Comparison of ENCODE assay signal across 8 mouse cellular contexts in genomic region chr11:62756456-62757142, GRCm38 (mm10). TPM values are rescaled to one million over a fixed set of nuclear protein-coding genes. Genes with fewer than 3 reads are reported as not detected.
DNase-seq lines count a peak whose midpoint lies in the region; ATAC-seq and TF ChIP-seq lines count a peak whose summit lies in the region.

No protein-coding gene starts in this region.

- no peaks in the 10 kb centered on the region for H3K4me1 ChIP-seq in cortical plate, adult 2 months (ENCODE audit: control insufficient read depth, insufficient read depth, low read length)
- H3K4me1 ChIP-seq in hindbrain, postnatal 0 days (ENCODE audit: insufficient read depth, low read length), result no peaks in the 10 kb centered on the region

- DNase-seq in ZHBTc4 (ENCODE audit: low read depth, low spot score), result peak; percentile 99
- DNase-seq in gastrocnemius, adult 8-10 months (ENCODE audit: low spot score in 2 of 2), result peak; percentile 96 to 98
- peak; percentile 96 for DNase-seq in hindbrain, postnatal 0 days (ENCODE audit: low spot score)
- DNase-seq in left cerebral cortex, adult 18-20 months (ENCODE audit: low spot score in 2 of 2), result peak; percentile 88 to 90
- peak; percentile 96 to 98 for DNase-seq in lung, postnatal 4 days
- peak; percentile 92 for DNase-seq in retina, postnatal 7 days (ENCODE audit: low read depth, low spot score)
- DNase-seq in urinary bladder, adult 18-20 months (ENCODE audit: low spot score in 2 of 2), result peak; percentile 94 to 95

- TF ChIP-seq POLR2A in cortical plate, adult 2 months (IDR thresholded peaks at IDR 0.05; ENCODE audit: extremely low read depth, insufficient read depth, low read length), result no peak

- 6% methylated on average over 36 of the region's 36 CpGs for WGBS in hindbrain, postnatal 0 days

- peak overlapping the region; percentile 39 for H3K9ac ChIP-seq in hindbrain, postnatal 0 days (replicated peaks; ENCODE audit: low read length)

- H3K27ac ChIP-seq in cortical plate, adult 2 months (ENCODE audit: insufficient read depth, low read length), result no peak overlapping the region
- no peak overlapping the region; the same call in 1 of the 2 replicates for H3K27ac ChIP-seq in hindbrain, postnatal 0 days

- TF ChIP-seq CTCF in cortical plate, adult 2 months (IDR thresholded peaks at IDR 0.05; ENCODE audit: extremely low read depth, insufficient read depth, low read length), result peak; percentile 66
- peak; percentile 98 for TF ChIP-seq CTCF in hindbrain, postnatal 0 days (IDR thresholded peaks at IDR 0.05; ENCODE audit: low read depth)

- H3K4me3 ChIP-seq in cortical plate, adult 2 months (ENCODE audit: insufficient read depth, low read length), result peak overlapping the region; percentile 30
- peak overlapping the region; percentile 32 for H3K4me3 ChIP-seq in hindbrain, postnatal 0 days (ENCODE audit: low read length)

- peak overlapping the region; percentile 58 for H3K4me2 ChIP-seq in hindbrain, postnatal 0 days (ENCODE audit: low read depth, low read length)

- H3K9me3 ChIP-seq in hindbrain, postnatal 0 days (ENCODE audit: low read length), result no peaks in the 10 kb centered on the region

- no peaks in the 10 kb centered on the region for H3K27me3 ChIP-seq in hindbrain, postnatal 0 days (ENCODE audit: insufficient read depth, low read length)

- peak; percentile 98 for ATAC-seq in hindbrain, postnatal 0 days

- H3K36me3 ChIP-seq in hindbrain, postnatal 0 days (ENCODE audit: insufficient read depth, low read length), result no peaks in the 10 kb centered on the region

RNA-seq across cellular contexts. Expression of gene Gm10428, which starts 3.7 kb away (rescaled TPM):
- polyA plus RNA-seq in cortical plate, adult 2 months (2012; rRNA removed), result not detected in 2 replicates
- not detected for total RNA-seq in gastrocnemius, adult 8-10 months (2022)
- total RNA-seq in hindbrain, postnatal 0 days (2014; rRNA removed), result not detected in 2 replicates
- not detected in 2 replicates for polyA plus RNA-seq in hindbrain, postnatal 0 days (2015; fragmentation: Nextera tagmentation; extraction: Ambion mirVana)
- not detected for total RNA-seq in left cerebral cortex, adult 18-20 months (2021)

RNA-seq across cellular contexts. Expression of gene Zfp287, which starts 24.9 kb away (rescaled TPM):
- polyA plus RNA-seq in cortical plate, adult 2 months (2012; rRNA removed), result 13.2 and 13.6 TPM in 2 replicates
- total RNA-seq in gastrocnemius, adult 8-10 months (2022), result 1 to 10 TPM in 1 of 4 experiments, under 1 TPM in 3; 0.48 to 1.4 (median 0.73) TPM
- 11.1 and 16.2 TPM in 2 replicates for total RNA-seq in hindbrain, postnatal 0 days (2014; rRNA removed)
- polyA plus RNA-seq in hindbrain, postnatal 0 days (2015; fragmentation: Nextera tagmentation; extraction: Ambion mirVana), result 12.0 and 12.8 TPM in 2 replicates
- total RNA-seq in left cerebral cortex, adult 18-20 months (2021), result 10 to 100 TPM; 16.8 to 17.2 TPM

RNA-seq across cellular contexts. Expression of gene Zfp286, which starts 32.7 kb away (rescaled TPM):
- polyA plus RNA-seq in cortical plate, adult 2 months (2012; rRNA removed), result 19.6 and 22.4 TPM in 2 replicates
- 1 to 10 TPM; 1.4 to 1.7 (median 1.6) TPM for total RNA-seq in gastrocnemius, adult 8-10 months (2022)
- total RNA-seq in hindbrain, postnatal 0 days (2014; rRNA removed), result 13.7 and 18.3 TPM in 2 replicates
- polyA plus RNA-seq in hindbrain, postnatal 0 days (2015; fragmentation: Nextera tagmentation; extraction: Ambion mirVana), result 14.8 and 17.8 TPM in 2 replicates
- total RNA-seq in left cerebral cortex, adult 18-20 months (2021), result 10 to 100 TPM; 17.8 to 19.5 TPM
